Mouse (Mus musculus): Measurements from ENCODE around the gene Acvr1b. TPM values are rescaled to one million over a fixed set of nuclear protein-coding genes. Genes with fewer than 3 reads are reported as not detected.

Acvr1b gene
- total RNA-seq, 2 experiments from 2014 or later: 16.2 to 17.0 TPM

GRCm38 (mm10) chr15:101247155-101247498, 73.3 kb downstream of the Acvr1b start:
- DNase-seq (ENCODE audit: low spot score in 2 of 2): no peak

- DNase-seq (ENCODE audit: low spot score in 2 of 2): no peak
These were observed 74.3 kb downstream of the Acvr1b start for GRCm38 (mm10) chr15:101248029-101248710.

- no peak for DNase-seq (ENCODE audit: low spot score in 2 of 2)
These were observed 76.4 kb downstream of the Acvr1b start for GRCm38 (mm10) chr15:101250220-101250800.

- no peak for DNase-seq (ENCODE audit: low spot score in 2 of 2)
These were observed 78.1 kb downstream of the Acvr1b start for GRCm38 (mm10) chr15:101251930-101252329.

GRCm38 (mm10) chr15:101252614-101253013, 78.7 kb downstream of the Acvr1b start:
- DNase-seq (ENCODE audit: low spot score in 2 of 2): no peak

- DNase-seq (ENCODE audit: low spot score in 2 of 2): no peak
These were observed 79.7 kb downstream of the Acvr1b start for GRCm38 (mm10) chr15:101253563-101253885.

- peak; percentile 62 to 74 for DNase-seq (ENCODE audit: low spot score in 2 of 2)
These were observed 80.3 kb downstream of the Acvr1b start, which contains the start of gene Nr4a1 for GRCm38 (mm10) chr15:101253886-101254795. Gene Nr4a1 (plus strand): TSS chr15:101254269.

- DNase-seq (ENCODE audit: low spot score in 2 of 2): no peak
These were observed 82.1 kb downstream of the Acvr1b start for GRCm38 (mm10) chr15:101255842-101256462.

GRCm38 (mm10) chr15:101256463-101257206, 82.8 kb downstream of the Acvr1b start:
- no peak for DNase-seq (ENCODE audit: low spot score in 2 of 2)

GRCm38 (mm10) chr15:101258420-101258819, 84.6 kb downstream of the Acvr1b start:
- no peak for DNase-seq (ENCODE audit: low spot score in 2 of 2)

- DNase-seq (ENCODE audit: low spot score in 2 of 2): no peak
These were observed 86.1 kb downstream of the Acvr1b start for GRCm38 (mm10) chr15:101259922-101260321.

- peak in 1 of 2 experiments; percentile 77 for DNase-seq (ENCODE audit: low spot score in 2 of 2)
These were observed 86.5 kb downstream of the Acvr1b start for GRCm38 (mm10) chr15:101260387-101260786.

GRCm38 (mm10) chr15:101260874-101261622, 87.2 kb downstream of the Acvr1b start:
- DNase-seq (ENCODE audit: low spot score in 2 of 2): no peak

- DNase-seq (ENCODE audit: low spot score in 2 of 2): no peak
These were observed 88.6 kb downstream of the Acvr1b start for GRCm38 (mm10) chr15:101262502-101262901.

Small RNA genes lying within 50 kb of the gene (microRNA-seq; reads per million reads assigned to microRNA genes)
- gene Mir6962: not detected

Other genes starting within 250 kb of the Acvr1b start
- under 1 TPM; 0.27 to 0.34 TPM for gene Gm47841, start 126.7 kb upstream of the Acvr1b start, total RNA-seq (2021)
- 1 to 10 TPM; 3.2 to 4.1 TPM for gene Fignl2, start 95.5 kb upstream of the Acvr1b start, total RNA-seq (2021)
- gene Ankrd33, start 58.3 kb upstream of the Acvr1b start, total RNA-seq (2021): not detected
- gene Acvrl1, start 45.5 kb upstream of the Acvr1b start, total RNA-seq (2021): 10 to 100 TPM; 24.6 to 28.1 TPM
- 10 to 100 TPM; 14.1 to 14.7 TPM for gene Grasp, start 50.1 kb downstream of the Acvr1b start, total RNA-seq (2021)
- gene Nr4a1, start 80.2 kb downstream of the Acvr1b start, total RNA-seq (2021): 10 to 100 TPM; 25.3 to 26.0 TPM
- gene Atg101, start 110.2 kb downstream of the Acvr1b start, total RNA-seq (2021): 10 to 100 TPM; 24.8 to 25.8 TPM
- under 1 TPM in 1 of 2 experiments, not detected in 1; 0.59 TPM for gene 6030408B16Rik, start 119.1 kb downstream of the Acvr1b start, total RNA-seq (2021)
- 1 to 10 TPM; 2.7 to 3.4 TPM for gene Krt80, start 196.1 kb downstream of the Acvr1b start, total RNA-seq (2021)
- gene Krt7, start 237.0 kb downstream of the Acvr1b start, total RNA-seq (2021): under 1 TPM; 0.22 to 0.39 TPM